Mouse (Mus musculus) liver (tissue): ENCODE data around the gene Frmd5.

ENCODE experiments used
- DNase-seq: peaks from one replicate; pipeline ENCODE4 v3.0.0-alpha.2; 2020; ENCODE audit warnings: mixed read lengths

The Frmd5 gene

DNA sequence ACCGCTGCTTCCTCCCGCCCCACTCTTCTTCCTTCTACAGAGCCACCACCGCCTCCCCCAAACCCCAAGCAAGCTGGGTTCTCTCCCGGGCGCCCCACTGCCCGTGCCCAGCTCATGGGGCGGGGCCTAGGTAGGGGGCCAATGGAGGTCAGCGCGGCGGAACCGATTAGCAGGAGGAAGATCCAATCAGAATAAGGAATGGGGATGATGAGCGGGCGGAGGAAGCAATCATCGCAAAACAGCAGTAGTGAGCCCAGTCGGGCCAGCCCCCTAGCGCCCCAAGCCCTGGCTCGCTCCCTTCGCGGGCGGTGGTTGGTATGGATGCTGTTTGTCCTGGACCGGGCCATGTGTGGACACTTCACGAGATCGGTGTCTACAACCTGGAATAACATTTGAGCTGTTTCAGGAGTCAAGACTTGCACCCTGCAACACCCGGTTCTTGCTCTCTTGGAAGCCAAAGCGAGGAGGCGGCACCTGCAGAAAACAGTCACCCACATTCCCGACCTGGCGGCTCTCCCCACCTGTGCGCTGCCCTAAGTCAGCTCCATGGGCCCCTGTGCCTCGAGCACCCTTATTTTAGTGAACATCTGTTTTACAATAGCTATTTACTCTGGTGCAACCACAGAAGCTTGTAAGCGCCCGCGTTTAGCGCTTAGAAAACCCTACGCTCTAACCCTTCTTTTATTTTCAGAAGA, at the start of gene Frmd5:
Gene Frmd5 (minus strand): TSS at position 129 of the 695 bp plus-strand sequence.
- peak; percentile 89 for DNase-seq

GRCm38 (mm10) chr2:121853974-121854373, 47.1 kb upstream of the Frmd5 start:
- no peak for DNase-seq

GRCm38 (mm10) chr2:121852045-121852444, 45.2 kb upstream of the Frmd5 start:
- DNase-seq: no peak

GRCm38 (mm10) chr2:121846050-121846449, 39.2 kb upstream of the Frmd5 start:
- no peak for DNase-seq

DNA sequence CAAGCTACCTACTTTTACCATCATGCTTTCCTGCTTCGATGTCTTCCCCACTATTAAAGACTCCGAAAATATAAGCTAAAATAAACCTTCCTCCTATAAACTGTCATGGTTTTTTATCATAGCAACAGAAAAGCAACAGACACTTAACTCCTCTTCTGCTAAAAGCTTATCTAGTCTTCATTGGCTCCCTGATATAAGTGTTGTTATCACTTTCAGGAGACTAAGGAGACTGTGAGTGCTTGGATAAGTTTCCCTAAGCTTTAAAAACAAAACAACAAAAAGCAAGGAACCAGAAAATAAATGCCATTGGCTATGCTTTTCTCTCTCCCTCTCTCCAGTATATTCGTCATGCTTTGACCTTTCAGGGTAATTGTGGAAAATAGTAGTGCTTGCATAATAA, 35.4 kb upstream of the Frmd5 start:
- DNase-seq: no peak

DNA sequence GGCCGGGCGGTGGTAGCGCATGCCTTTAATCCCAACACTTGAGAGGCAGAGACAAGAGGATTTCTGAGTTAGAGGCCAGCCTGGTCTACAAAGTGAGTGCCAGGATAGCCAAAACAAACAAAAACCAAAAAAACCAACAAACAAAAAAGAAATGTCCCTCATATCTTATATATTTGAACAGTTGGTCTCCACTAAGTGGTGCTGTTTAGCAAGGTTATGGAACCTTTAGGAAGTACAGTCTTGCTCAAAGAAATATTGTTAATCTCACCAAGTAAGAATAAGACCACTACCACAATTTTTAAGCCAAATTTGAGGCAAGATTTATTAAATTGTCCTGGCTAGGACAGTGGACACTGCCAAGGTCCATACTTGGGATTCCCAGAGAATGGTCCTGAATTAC, 34.6 kb upstream of the Frmd5 start:
- DNase-seq: no peak

GRCm38 (mm10) chr2:121834926-121835325, 28.0 kb upstream of the Frmd5 start:
- no peak for DNase-seq

GRCm38 (mm10) chr2:121832484-121832894, 25.6 kb upstream of the Frmd5 start:
- DNase-seq: peak; percentile 25

- DNase-seq: no peak
Observed at GRCm38 (mm10) chr2:121828411-121828810, 21.5 kb upstream of the Frmd5 start.

- no peak for DNase-seq
Observed at GRCm38 (mm10) chr2:121826189-121826588, 19.3 kb upstream of the Frmd5 start.

DNA sequence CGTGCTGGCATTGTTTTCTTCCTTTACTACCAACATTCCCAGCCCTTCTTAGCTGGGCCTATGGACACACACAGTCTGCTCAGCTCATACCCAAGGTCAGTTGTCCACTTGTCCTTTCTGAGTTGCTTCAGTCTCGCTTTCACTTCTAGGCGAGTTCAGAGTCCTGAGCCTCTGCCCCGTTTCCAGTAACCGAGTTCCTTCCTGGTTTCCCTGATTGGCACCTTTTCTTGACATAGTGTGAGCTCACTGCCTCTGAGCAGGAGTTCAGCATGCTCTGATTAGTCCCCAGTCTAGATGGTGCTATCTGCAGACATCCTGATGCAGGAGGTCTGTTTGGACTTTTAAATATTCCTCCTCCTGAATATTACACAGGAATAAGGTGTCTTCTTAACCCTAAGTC, 17.8 kb upstream of the Frmd5 start:
- DNase-seq: no peak

DNA sequence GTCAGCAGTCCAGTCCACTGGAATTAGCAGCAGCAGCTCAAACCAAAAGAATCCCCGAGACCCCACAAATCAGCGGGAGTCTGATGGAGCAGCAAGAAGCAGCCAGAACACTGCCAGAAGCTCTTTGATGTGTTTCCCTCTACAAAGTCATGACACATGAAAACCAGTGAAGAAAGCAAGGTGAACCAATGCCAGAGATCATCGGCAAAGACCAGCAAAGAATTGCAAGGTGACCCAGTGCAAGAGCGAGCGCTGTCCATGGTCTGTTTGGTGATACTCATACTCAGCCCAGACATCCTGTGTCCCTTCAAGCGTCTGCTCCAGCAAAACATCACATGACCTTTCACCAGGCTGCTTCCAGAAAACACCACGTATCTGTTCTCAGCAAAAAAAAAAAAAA, 14.9 kb upstream of the Frmd5 start:
- no peak for DNase-seq

- peak; percentile 22 for DNase-seq
Observed at GRCm38 (mm10) chr2:121810876-121811275, 4.0 kb upstream of the Frmd5 start.

DNA sequence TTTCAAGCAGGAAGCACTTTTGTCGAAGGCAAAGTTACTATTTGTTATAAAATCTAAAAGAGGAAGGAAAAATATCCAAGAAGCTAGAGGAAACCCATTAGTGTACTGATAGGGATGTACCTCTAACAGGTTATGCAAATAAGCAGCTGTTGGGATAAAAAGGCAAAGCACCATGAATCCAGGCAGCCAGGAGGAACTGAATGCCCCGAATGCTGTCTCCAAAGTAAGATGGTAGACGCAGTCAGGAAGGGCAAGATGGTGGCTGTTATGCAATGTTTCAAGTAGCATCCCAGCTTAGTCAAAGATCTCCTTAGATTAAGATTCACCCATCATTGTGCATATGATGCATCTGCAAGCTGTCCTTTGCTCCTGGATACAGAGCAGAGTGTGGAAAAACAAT, 2.2 kb upstream of the Frmd5 start:
- DNase-seq: no peak

DNA sequence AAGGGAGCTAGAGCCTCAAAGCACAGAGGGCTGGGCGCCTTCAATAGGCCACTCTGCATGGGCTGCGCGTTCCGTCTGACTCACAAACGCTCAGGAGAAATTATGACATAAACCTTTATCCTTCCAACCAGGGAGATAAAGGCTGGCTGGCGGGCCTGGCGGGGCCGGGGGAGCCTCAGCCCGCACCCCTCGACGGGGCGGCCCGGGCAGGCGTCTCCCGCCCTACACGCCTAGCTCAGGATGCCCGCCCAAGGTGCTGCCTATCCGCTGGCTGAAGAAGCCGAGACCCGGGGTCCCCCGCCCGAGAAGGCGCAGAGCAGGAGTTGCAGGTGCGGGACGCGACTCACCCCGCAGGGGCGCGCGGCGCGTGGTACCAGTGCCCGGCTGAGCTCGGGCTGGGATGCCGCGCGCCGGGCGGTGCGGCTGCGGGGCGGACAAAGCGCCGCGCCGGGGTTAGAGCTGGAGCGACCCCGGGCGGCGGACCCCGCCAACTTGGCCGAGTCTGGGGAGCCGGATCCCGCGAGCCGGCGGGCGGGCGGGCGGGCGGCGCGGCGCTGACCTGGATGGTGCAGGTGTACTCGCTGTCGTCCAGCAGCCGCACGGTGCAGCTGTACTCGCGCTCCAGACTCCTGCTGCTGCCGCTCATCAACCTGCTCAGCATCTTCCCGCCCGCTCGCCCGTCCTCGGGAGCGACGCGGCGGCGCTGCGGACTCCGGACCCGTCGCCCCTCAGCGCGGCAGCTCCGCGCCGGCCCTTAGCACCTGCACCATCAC, 530 bp downstream of the Frmd5 start:
- peak; percentile 6 for DNase-seq

DNA sequence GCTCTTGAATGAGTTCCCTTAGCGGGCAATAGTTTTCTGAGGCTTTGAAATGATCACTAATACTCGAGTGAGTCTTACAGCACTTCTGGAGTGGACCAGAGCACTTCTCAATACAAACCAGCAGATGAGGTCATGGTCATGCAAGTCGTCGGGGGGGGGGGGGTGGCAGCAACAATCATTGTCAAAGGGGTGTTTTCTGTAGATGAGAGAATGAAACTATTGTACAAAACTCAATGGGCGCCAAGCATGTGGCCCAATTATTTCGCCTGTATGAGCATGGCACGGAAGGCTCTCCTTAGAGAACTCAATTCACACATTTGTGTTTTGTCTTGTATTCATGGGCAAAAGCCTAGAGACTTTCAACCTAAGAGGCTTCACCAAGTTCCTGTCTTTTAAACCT, 7.8 kb downstream of the Frmd5 start:
- DNase-seq: no peak

DNA sequence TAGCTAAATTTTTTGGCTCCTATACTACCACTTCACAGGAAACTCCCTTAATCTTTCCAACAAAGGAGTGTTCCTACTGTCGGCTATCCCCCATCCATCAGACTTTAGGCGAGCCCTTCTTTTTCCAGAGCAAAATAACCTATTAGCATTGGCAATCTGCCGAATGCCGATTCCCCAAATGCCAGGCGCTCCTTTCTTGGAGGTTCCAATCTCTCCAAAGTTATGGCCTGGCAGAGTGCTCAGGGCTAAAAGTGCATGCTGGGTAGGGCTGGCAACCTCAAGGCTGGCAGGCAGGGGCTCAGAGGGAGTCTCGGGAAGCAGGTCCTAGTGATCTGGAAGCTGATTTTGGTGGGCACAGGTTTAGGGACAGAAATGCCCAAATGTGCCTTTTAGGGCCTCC, 10.9 kb downstream of the Frmd5 start:
- DNase-seq: no peak

GRCm38 (mm10) chr2:121789777-121790176, 17.1 kb downstream of the Frmd5 start:
- no peak for DNase-seq

DNA sequence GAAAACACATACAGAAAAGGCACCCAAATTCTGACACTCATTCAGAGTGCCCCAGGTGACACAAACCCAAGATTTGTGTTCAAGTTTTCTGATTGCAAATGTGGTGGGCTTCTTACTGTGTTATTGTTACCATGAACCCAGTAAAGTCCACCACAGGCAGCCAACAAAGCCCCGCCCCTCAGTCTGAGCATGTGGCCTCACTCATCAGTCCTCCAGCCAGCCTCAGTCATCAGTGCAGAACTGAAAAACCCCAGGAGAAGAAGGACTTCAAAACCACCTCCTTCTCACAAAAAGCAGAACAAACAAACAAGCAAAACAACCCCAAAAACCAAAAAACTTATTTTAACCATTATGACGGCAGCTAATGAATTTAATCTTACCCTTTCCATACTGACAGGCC, 18.5 kb downstream of the Frmd5 start:
- no peak for DNase-seq

DNA sequence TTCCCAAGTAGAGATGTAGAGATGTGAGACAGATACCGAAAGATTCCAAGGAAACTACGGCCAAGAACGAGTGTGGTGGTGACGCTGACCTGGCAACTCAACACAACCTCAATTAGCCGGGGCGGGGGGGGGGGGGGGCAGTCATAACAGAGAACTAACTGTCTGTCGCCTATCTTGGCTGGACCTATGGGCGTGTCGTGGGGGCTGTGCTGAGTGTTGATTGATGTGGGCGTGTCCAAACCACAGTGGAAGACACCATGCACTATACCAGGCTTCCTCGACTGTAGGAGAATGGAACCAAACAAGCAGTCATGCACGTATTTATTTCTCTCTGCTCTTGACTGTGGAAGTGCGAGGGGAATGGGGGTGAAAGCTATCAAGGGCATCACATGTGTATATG, 19.1 kb downstream of the Frmd5 start:
- peak; percentile 59 for DNase-seq

GRCm38 (mm10) chr2:121787271-121787670, 19.6 kb downstream of the Frmd5 start:
- no peak for DNase-seq

- DNase-seq: no peak
Observed at GRCm38 (mm10) chr2:121776219-121776618, 30.7 kb downstream of the Frmd5 start.

- no peak for DNase-seq
Observed at GRCm38 (mm10) chr2:121764851-121765250, 42.0 kb downstream of the Frmd5 start.

- DNase-seq: no peak
Observed at GRCm38 (mm10) chr2:121761861-121762260, 45.0 kb downstream of the Frmd5 start.
